Mouse (Mus musculus) hindbrain, embryonic 16.5 days (tissue): Measurements from ENCODE around the gene Slc41a3. TPM values are rescaled to one million over a fixed set of nuclear protein-coding genes. Genes with fewer than 3 reads are reported as not detected.

Source experiments
- ATAC-seq: fragments of 200-750 bp; cut with Nextera tagmentation; 2 replicates; pipeline ENCODE4 v1.8.0; 2017; ENCODE audit warnings: moderate TSS enrichment, moderate library complexity
- H3K27ac ChIP-seq: fragments of 300-500 bp; sonication (generic); 2 replicates; pipeline ENCODE4 v1.5.1; 2014; ENCODE audit warnings: low read depth, mild to moderate bottlenecking, control low read depth, low read length, moderate library complexity
- H3K27me3 ChIP-seq: fragments of 300-500 bp; sonication (generic); replicated peaks from 2 replicates; pipeline ENCODE4 v1.6.1; 2014; ENCODE audit warnings: low read length; ENCODE audit not compliant: control insufficient read depth, insufficient read depth
- H3K36me3 ChIP-seq: fragments of 300-500 bp; sonication (generic); 2 replicates; pipeline ENCODE4 v1.6.1; 2014; ENCODE audit warnings: mild to moderate bottlenecking, low read length, moderate library complexity, mixed read lengths; ENCODE audit not compliant: control insufficient read depth, insufficient read depth
- H3K4me1 ChIP-seq: fragments of 300-500 bp; sonication (generic); 2 replicates; pipeline ENCODE4 v1.6.1; 2014; ENCODE audit warnings: low read depth, low read length; ENCODE audit not compliant: control insufficient read depth, insufficient read depth
- H3K4me2 ChIP-seq: fragments of 300-500 bp; sonication (generic); 2 replicates; pipeline ENCODE4 v1.6.1; 2014; ENCODE audit warnings: mild to moderate bottlenecking, low read length, control low read depth, moderate library complexity
- H3K4me3 ChIP-seq: fragments of 300-500 bp; sonication (generic); 2 replicates; pipeline ENCODE4 v1.5.1; 2014; ENCODE audit warnings: mild to moderate bottlenecking, low read length, control low read depth, moderate library complexity
- H3K9ac ChIP-seq: fragments of 300-500 bp; sonication (generic); 2 replicates; pipeline ENCODE4 v1.6.1; 2014; ENCODE audit warnings: low read depth, mild to moderate bottlenecking, control low read depth, low read length, moderate library complexity
- H3K9me3 ChIP-seq: fragments of 300-500 bp; sonication (generic); 2 replicates; pipeline ENCODE4 v1.6.1; 2014; ENCODE audit warnings: mild to moderate bottlenecking, low read length, moderate library complexity; ENCODE audit not compliant: control insufficient read depth
- WGBS: fragments of 180-500 bp; shearing (Covaris S2); extraction: QIAGEN DNeasy Blood & Tissue Kit; methylation state at CpG from one replicate; pipeline ENCODE4 v1.1.7; 2014; 5-methylcytosine and 5-hydroxymethylcytosine counted together
- polyA plus RNA-seq: library from polyadenylated mRNA; unstranded; fragments of >200 nt; fragmentation: Nextera tagmentation; extraction: Ambion mirVana; gene quantifications from 2 replicates; pipeline ENCODE4 v1.2.1, GENCODE M21; 2015

The Slc41a3 gene
- polyA plus RNA-seq, 1 experiment from 2014 or later = 12.7 TPM

GRCm38 (mm10) chr6:90663736-90664135 is 59.2 kb downstream of the Slc41a3 start:
- ATAC-seq = no peak
- no peaks in the 10 kb centered on the region for H3K27me3 ChIP-seq
- H3K9me3 ChIP-seq = no peaks in the 10 kb centered on the region
- 77% methylated on average over 11 of the region's 11 CpGs for WGBS
- H3K9ac ChIP-seq = no peak overlapping the region
- H3K4me3 ChIP-seq = no peak overlapping the region
- no peak overlapping the region for H3K27ac ChIP-seq
- H3K4me2 ChIP-seq = no peak overlapping the region
- H3K4me1 ChIP-seq = no peaks in the 10 kb centered on the region; the same call in 1 of the 2 replicates
- peaks cover 45% of the 10 kb centered on the region for H3K36me3 ChIP-seq

DNA sequence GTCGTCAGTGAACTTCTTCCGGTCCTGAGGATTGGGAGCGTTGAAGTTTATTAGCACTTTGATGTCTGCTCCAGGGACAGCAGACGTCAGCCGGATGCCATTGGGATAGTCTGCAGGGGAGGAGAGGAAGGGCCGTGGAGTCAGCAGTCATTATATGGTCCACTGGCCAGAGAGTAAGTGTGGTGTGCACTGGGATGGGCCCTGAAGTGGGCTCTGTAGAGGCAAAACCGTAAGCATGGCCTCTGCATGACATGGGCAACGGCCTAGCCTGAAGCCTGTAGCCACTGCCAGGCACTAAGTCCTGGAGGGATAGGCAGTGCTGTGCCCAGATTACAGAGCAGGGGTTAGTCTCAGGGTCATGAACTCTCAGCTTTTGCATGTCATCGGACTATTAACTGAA is 64.2 kb downstream of the Slc41a3 start:
- no peaks in the 10 kb centered on the region for H3K4me1 ChIP-seq
- WGBS = 89% methylated on average over 9 of the region's 9 CpGs
- H3K9ac ChIP-seq = no peak overlapping the region
- H3K4me2 ChIP-seq = no peak overlapping the region
- H3K4me3 ChIP-seq = no peak overlapping the region
- no peaks in the 10 kb centered on the region for H3K9me3 ChIP-seq
- peaks cover 76% of the 10 kb centered on the region for H3K36me3 ChIP-seq
- no peaks in the 10 kb centered on the region for H3K27me3 ChIP-seq
- H3K27ac ChIP-seq = no peak overlapping the region
- no peak for ATAC-seq

GRCm38 (mm10) chr6:90678759-90679158 is 74.2 kb downstream of the Slc41a3 start:
- Histone ChIP-seq H3K4me1 (no peaks in the 10 kb centered on the region), H3K9ac (no peak overlapping the region), H3K4me3 (no peak overlapping the region), H3K9me3 (no peaks in the 10 kb centered on the region), H3K36me3 (peaks cover 47% of the 10 kb centered on the region), H3K27ac (no peak overlapping the region), H3K27me3 (no peaks in the 10 kb centered on the region), H3K4me2 (no peak overlapping the region)
- no peak for ATAC-seq
- WGBS = 76% methylated on average over 4 of the region's 4 CpGs

GRCm38 (mm10) chr6:90680401-90680800 is 75.9 kb downstream of the Slc41a3 start:
- Histone ChIP-seq H3K9me3 (no peaks in the 10 kb centered on the region), H3K27me3 (no peaks in the 10 kb centered on the region), H3K4me1 (no peaks in the 10 kb centered on the region), H3K27ac (no peak overlapping the region), H3K4me3 (no peak overlapping the region), H3K36me3 (peaks cover 35% of the 10 kb centered on the region), H3K4me2 (no peak overlapping the region), H3K9ac (no peak overlapping the region)
- ATAC-seq = no peak
- 88% methylated on average over 12 of the region's 12 CpGs for WGBS

GRCm38 (mm10) chr6:90683831-90684532 is 79.5 kb downstream of the Slc41a3 start:
- H3K27me3 ChIP-seq = no peaks in the 10 kb centered on the region
- no peak for ATAC-seq
- no peak overlapping the region for H3K4me2 ChIP-seq
- H3K9ac ChIP-seq = no peak overlapping the region
- peaks cover 13% of the 10 kb centered on the region for H3K36me3 ChIP-seq
- no peaks in the 10 kb centered on the region for H3K4me1 ChIP-seq
- no peak overlapping the region for H3K27ac ChIP-seq
- 96% methylated on average over 3 of the region's 3 CpGs for WGBS
- H3K9me3 ChIP-seq = no peaks in the 10 kb centered on the region
- H3K4me3 ChIP-seq = no peak overlapping the region

DNA sequence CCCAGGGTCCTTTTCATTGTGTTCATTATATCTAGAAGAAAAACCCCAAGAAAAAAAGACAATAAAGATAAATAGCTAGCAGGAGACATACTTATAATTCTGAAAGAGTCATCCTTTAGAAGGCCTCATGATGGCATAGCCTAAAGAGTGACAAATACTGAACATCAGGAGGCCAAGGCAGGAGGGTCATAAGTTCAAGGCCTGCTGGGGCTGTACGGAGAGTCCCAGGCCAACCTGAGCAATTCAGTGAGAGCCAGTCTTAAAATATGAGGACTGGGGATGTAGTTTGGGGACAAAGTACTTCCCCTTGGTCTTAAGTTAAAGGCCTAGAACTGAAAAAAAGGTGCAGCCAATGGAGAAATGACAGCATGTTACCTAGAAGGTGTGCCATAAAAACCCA is 82.3 kb downstream of the Slc41a3 start:
- H3K9me3 ChIP-seq = no peaks in the 10 kb centered on the region
- H3K4me1 ChIP-seq = no peaks in the 10 kb centered on the region
- no peak overlapping the region for H3K4me2 ChIP-seq
- WGBS = 48% methylated on average over 1 of the region's 1 CpGs
- no peak overlapping the region for H3K27ac ChIP-seq
- no peak overlapping the region for H3K9ac ChIP-seq
- no peaks in the 10 kb centered on the region for H3K27me3 ChIP-seq
- H3K36me3 ChIP-seq = peaks cover 16% of the 10 kb centered on the region
- no peak for ATAC-seq
- no peak overlapping the region for H3K4me3 ChIP-seq

DNA sequence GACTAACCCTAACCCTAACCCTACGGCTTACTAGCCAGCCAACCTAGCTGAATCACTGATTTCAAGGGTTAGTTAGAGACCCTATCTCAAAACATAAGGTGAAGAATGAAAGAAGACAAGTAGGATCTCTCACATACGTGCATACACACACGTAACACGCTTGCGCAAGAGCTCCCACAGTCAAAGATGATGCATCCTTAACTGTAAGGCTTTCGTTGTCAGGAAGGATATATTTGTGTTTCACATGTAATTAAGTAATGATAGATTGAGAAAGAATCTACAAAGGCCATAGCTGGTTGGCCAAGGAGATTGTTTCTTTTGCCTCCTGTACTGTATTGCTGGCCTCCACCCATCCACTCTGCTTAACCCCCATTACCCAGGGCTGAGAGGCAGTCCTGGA is 83.5 kb downstream of the Slc41a3 start:
- no peak for ATAC-seq
- Histone ChIP-seq H3K4me3 (no peak overlapping the region), H3K4me1 (no peaks in the 10 kb centered on the region), H3K4me2 (no peak overlapping the region), H3K36me3 (peaks cover 16% of the 10 kb centered on the region), H3K9ac (no peak overlapping the region), H3K27ac (no peak overlapping the region), H3K9me3 (no peaks in the 10 kb centered on the region), H3K27me3 (no peaks in the 10 kb centered on the region)
- WGBS = 98% methylated on average over 6 of the region's 6 CpGs

GRCm38 (mm10) chr6:90688742-90689141 is 84.2 kb downstream of the Slc41a3 start:
- Histone ChIP-seq H3K4me1 (no peaks in the 10 kb centered on the region), H3K9me3 (no peaks in the 10 kb centered on the region), H3K27ac (no peak overlapping the region), H3K4me2 (no peak overlapping the region), H3K27me3 (no peaks in the 10 kb centered on the region), H3K9ac (no peak overlapping the region; the same call in 1 of the 2 replicates), H3K36me3 (peaks cover 19% of the 10 kb centered on the region), H3K4me3 (no peak overlapping the region)
- no peak for ATAC-seq
- WGBS = 74% methylated on average over 3 of the region's 3 CpGs

- no peaks in the 10 kb centered on the region for H3K27me3 ChIP-seq
- ATAC-seq = no peak
- no peaks in the 10 kb centered on the region for H3K4me1 ChIP-seq
- no peaks in the 10 kb centered on the region for H3K9me3 ChIP-seq
- no peak overlapping the region for H3K4me2 ChIP-seq
- H3K9ac ChIP-seq = no peak overlapping the region
- H3K4me3 ChIP-seq = no peak overlapping the region
- 89% methylated on average over 10 of the region's 10 CpGs for WGBS
- no peak overlapping the region for H3K27ac ChIP-seq
- peaks cover 21% of the 10 kb centered on the region for H3K36me3 ChIP-seq
These were observed 85.0 kb downstream of the Slc41a3 start for GRCm38 (mm10) chr6:90689500-90689899.
